Mouse (Mus musculus) intestine, embryonic 14.5 days (tissue): ENCODE data around the gene Cep250. TPM values are rescaled to one million over a fixed set of nuclear protein-coding genes. Genes with fewer than 3 reads are reported as not detected.

ENCODE experiments used
- ATAC-seq: fragments of 200-750 bp; cut with Nextera tagmentation; replicated peaks from 2 replicates; pipeline ENCODE4 v1.8.0; 2017; ENCODE audit warnings: low read depth, moderate number of reproducible peaks, moderate TSS enrichment, moderate library complexity; ENCODE audit not compliant: low FRiP score, low TSS enrichment
- DNase-seq: peaks from one replicate; pipeline ENCODE4 v3.0.0-alpha.2; 2018; ENCODE audit warnings: low spot score
- H3K27ac ChIP-seq: fragments of 300-500 bp; sonication (generic); 2 replicates; pipeline ENCODE4 v1.5.1; 2014; ENCODE audit warnings: low read depth, mild to moderate bottlenecking, control low read depth
- H3K27me3 ChIP-seq: fragments of 300-500 bp; sonication (generic); replicated peaks from 2 replicates; pipeline ENCODE4 v1.6.1; 2014; ENCODE audit warnings: low read length, control low read depth; ENCODE audit not compliant: control insufficient read depth, insufficient read depth
- H3K36me3 ChIP-seq: fragments of 300-500 bp; sonication (generic); 2 replicates; pipeline ENCODE4 v1.6.1; 2014; ENCODE audit warnings: low read length, control low read depth; ENCODE audit not compliant: control insufficient read depth, insufficient read depth
- H3K4me1 ChIP-seq: fragments of 300-500 bp; sonication (generic); replicated peaks from 2 replicates; pipeline ENCODE4 v1.6.1; 2014; ENCODE audit warnings: low read length, control low read depth, mixed read lengths; ENCODE audit not compliant: control insufficient read depth, insufficient read depth
- H3K4me2 ChIP-seq: fragments of 300-500 bp; sonication (generic); 2 replicates; pipeline ENCODE4 v1.6.1; 2014; ENCODE audit warnings: low read length
- H3K4me3 ChIP-seq: fragments of 300-500 bp; sonication (generic); 2 replicates; pipeline ENCODE4 v1.5.1; 2014; ENCODE audit warnings: low read depth, low read length, control low read depth, mixed read lengths
- H3K9ac ChIP-seq: fragments of 300-500 bp; sonication (generic); 2 replicates; pipeline ENCODE4 v1.6.1; 2014; ENCODE audit warnings: mild to moderate bottlenecking, low read length
- H3K9me3 ChIP-seq: fragments of 300-500 bp; sonication (generic); 2 replicates; pipeline ENCODE4 v1.6.1; 2016; ENCODE audit warnings: low read length, control low read depth; ENCODE audit not compliant: control insufficient read depth
- WGBS: fragments of 180-500 bp; shearing (Covaris S2); extraction: QIAGEN DNeasy Blood & Tissue Kit; methylation state at CpG from one replicate; pipeline ENCODE4 v1.1.7; 2014; 5-methylcytosine and 5-hydroxymethylcytosine counted together
- polyA plus RNA-seq: library from polyadenylated mRNA; unstranded; fragments of >200 nt; fragmentation: Nextera tagmentation; extraction: Ambion mirVana; gene quantifications from 2 replicates; pipeline ENCODE4 v1.2.1, GENCODE M21; 2014

Gene Cep250
- polyA plus RNA-seq, 1 experiment from 2014 or later: 21.5 TPM

GRCm38 (mm10) chr2:155979328-155979991 is 23.2 kb downstream of the Cep250 start:
- Histone ChIP-seq H3K4me3 (no peak overlapping the region), H3K36me3 (peaks cover 92% of the 10 kb centered on the region), H3K9me3 (no peaks in the 10 kb centered on the region), H3K27ac (no peak overlapping the region), H3K4me2 (no peak overlapping the region), H3K4me1 (no peaks in the 10 kb centered on the region), H3K27me3 (no peaks in the 10 kb centered on the region), H3K9ac (no peak overlapping the region)
- DNase-seq (no peak), ATAC-seq (no peak)
- 86% methylated on average over 5 of the region's 5 CpGs for WGBS

DNA sequence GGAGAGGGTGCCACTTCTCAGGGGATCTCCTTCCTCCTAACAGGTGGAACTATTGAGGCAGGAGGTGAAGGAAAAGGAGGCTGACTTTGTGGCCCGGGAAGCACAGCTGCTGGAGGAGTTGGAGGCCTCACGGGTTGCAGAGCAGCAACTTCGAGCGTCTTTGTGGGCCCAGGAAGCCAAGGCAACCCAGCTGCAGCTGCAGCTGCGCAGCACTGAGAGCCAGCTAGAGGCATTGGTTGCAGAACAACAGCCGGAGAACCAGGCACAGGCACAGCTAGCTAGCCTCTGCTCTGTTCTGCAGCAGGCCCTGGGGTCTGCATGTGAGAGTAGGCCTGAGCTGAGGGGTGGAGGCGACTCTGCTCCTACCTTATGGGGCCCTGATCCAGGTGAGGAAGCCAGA is 29.5 kb downstream of the Cep250 start:
- 91% methylated on average over 7 of the region's 7 CpGs for WGBS
- Histone ChIP-seq H3K9ac (no peak overlapping the region), H3K4me1 (no peaks in the 10 kb centered on the region), H3K4me2 (no peak overlapping the region), H3K36me3 (peaks cover 99% of the 10 kb centered on the region), H3K27me3 (no peaks in the 10 kb centered on the region), H3K9me3 (no peaks in the 10 kb centered on the region), H3K4me3 (no peak overlapping the region), H3K27ac (no peak overlapping the region)
- no peak for DNase-seq
- ATAC-seq: no peak

- H3K36me3 ChIP-seq: peaks cover 99% of the 10 kb centered on the region
- no peak for ATAC-seq
- 94% methylated on average over 6 of the region's 6 CpGs for WGBS
Measured at GRCm38 (mm10) chr2:155987131-155987530, 30.9 kb downstream of the Cep250 start.

GRCm38 (mm10) chr2:155989085-155989484 is 32.8 kb downstream of the Cep250 start:
- Histone ChIP-seq H3K9ac (no peak overlapping the region), H3K9me3 (no peaks in the 10 kb centered on the region), H3K36me3 (peaks cover 98% of the 10 kb centered on the region), H3K4me2 (no peak overlapping the region), H3K4me3 (no peak overlapping the region), H3K4me1 (no peaks in the 10 kb centered on the region), H3K27ac (no peak overlapping the region), H3K27me3 (no peaks in the 10 kb centered on the region)
- 63% methylated on average over 4 of the region's 4 CpGs for WGBS
- no peak for DNase-seq
- no peak for ATAC-seq

More at GRCm38 (mm10) chr2:155987131-155987530, 30.9 kb downstream of the Cep250 start:
- Histone ChIP-seq H3K9ac (no peak overlapping the region), H3K27me3 (no peaks in the 10 kb centered on the region), H3K4me2 (no peak overlapping the region), H3K9me3 (no peaks in the 10 kb centered on the region), H3K4me1 (no peaks in the 10 kb centered on the region), H3K4me3 (no peak overlapping the region), H3K27ac (no peak overlapping the region)
- DNase-seq: no peak

- ATAC-seq (no peak), DNase-seq (no peak)
- 91% methylated on average over 10 of the region's 10 CpGs for WGBS
- Histone ChIP-seq H3K27ac (no peak overlapping the region), H3K27me3 (no peaks in the 10 kb centered on the region), H3K4me1 (no peaks in the 10 kb centered on the region), H3K9me3 (no peaks in the 10 kb centered on the region), H3K9ac (no peak overlapping the region), H3K4me3 (no peak overlapping the region), H3K4me2 (no peak overlapping the region), H3K36me3 (peaks cover 98% of the 10 kb centered on the region)
Measured at GRCm38 (mm10) chr2:155991151-155991550, 34.9 kb downstream of the Cep250 start.

DNA sequence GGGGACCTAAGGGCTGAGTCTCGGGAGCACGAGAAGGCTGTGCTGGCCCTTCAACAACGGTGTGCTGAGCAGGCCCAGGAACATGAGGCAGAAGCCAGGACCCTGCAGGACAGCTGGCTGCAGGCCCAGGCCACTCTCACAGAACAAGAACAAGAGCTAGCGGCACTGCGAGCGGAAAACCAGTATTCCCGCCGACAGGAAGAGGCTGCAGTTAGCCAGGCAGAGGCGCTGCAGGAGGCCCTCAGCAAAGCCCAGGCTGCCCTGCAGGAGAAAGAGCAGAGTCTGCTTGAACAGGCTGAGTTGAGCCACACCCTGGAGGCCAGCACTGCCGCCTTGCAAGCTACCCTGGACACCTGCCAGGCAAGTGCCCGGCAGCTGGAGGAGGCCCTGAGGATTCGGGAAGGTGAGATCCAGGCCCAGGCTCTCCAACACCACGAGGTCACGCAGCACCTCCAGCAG is 35.6 kb downstream of the Cep250 start:
- DNase-seq (no peak), ATAC-seq (no peak)
- 91% methylated on average over 14 of the region's 14 CpGs for WGBS
- Histone ChIP-seq H3K27me3 (no peaks in the 10 kb centered on the region), H3K9ac (no peak overlapping the region), H3K27ac (no peak overlapping the region), H3K4me2 (no peak overlapping the region), H3K4me1 (no peaks in the 10 kb centered on the region), H3K9me3 (no peaks in the 10 kb centered on the region), H3K4me3 (no peak overlapping the region), H3K36me3 (peaks cover 98% of the 10 kb centered on the region)

GRCm38 (mm10) chr2:156005393-156005792 is 49.1 kb downstream of the Cep250 start:
- DNase-seq: no peak
- 0 out of 2 replicates have a peak, but pooled peaks cover 3% of the 10 kb centered on the region for H3K9me3 ChIP-seq
- peaks cover 6% of the 10 kb centered on the region for H3K4me1 ChIP-seq
- no peak overlapping the region for H3K4me2 ChIP-seq
- no peak overlapping the region for H3K4me3 ChIP-seq
- 93% methylated on average over 4 of the region's 4 CpGs for WGBS
- H3K27ac ChIP-seq: no peak overlapping the region
- peaks cover 24% of the 10 kb centered on the region for H3K36me3 ChIP-seq
- ATAC-seq: no peak
- no peak overlapping the region for H3K9ac ChIP-seq
- no peaks in the 10 kb centered on the region for H3K27me3 ChIP-seq

- Histone ChIP-seq H3K27me3 (no peaks in the 10 kb centered on the region), H3K4me1 (peaks cover 6% of the 10 kb centered on the region), H3K9ac (peak within 1 kb of the TSS; percentile 76), H3K27ac (peak within 1 kb of the TSS; percentile 73), H3K4me3 (peak within 1 kb of the TSS; percentile 98), H3K4me2 (peak within 1 kb of the TSS; percentile 77), H3K9me3 (0 out of 2 replicates have a peak, but pooled peaks cover 3% of the 10 kb centered on the region), H3K36me3 (peaks cover 38% of the 10 kb centered on the region)
- DNase-seq (peak; percentile 96), ATAC-seq (peak; percentile 98)
- under 1% methylated on average over 40 of the region's 45 CpGs for WGBS
Measured at GRCm38 (mm10) chr2:156007888-156008532, 51.8 kb downstream of the Cep250 start, which contains the start of the genes 6430550D23Rik and Ergic3. Gene 6430550D23Rik (minus strand): TSS chr2:156007977. Gene Ergic3 (plus strand): TSS chr2:156008045.
